Mouse (Mus musculus) MEL (cell line): ENCODE measurements around the gene Prrg2. TPM values are rescaled to one million over a fixed set of nuclear protein-coding genes. Genes with fewer than 3 reads are reported as not detected.
A peak's percentile ranks its signal among the peaks of the same experiment; 100 is the strongest.

ENCODE experiments used
- DNase-seq: peaks from one replicate; pipeline ENCODE4 v3.0.0; 2011; ENCODE audit warnings: low read depth, low spot score
- H3K27ac ChIP-seq: 2 replicates; pipeline ENCODE4 v1.5.1; 2012; ENCODE audit warnings: low read depth, mild to moderate bottlenecking, control low read depth, low read length, moderate library complexity; ENCODE audit not compliant: control insufficient read depth
- H3K27me3 ChIP-seq, 2 experiments: fragments of 150-350 bp in 1 of 2; sonication (generic) in 1 of 2; 2 replicates each; pipeline ENCODE4 v1.6.1; 2012; ENCODE audit warnings: low read length in 2 of 2, mild to moderate bottlenecking in 2 of 2, improper control_type of control experiment in 1 of 2, moderate library complexity in 1 of 2; ENCODE audit not compliant: insufficient read depth in 2 of 2, control insufficient read depth in 1 of 2
- H3K36me3 ChIP-seq, 2 experiments: 2 replicates each; pipeline ENCODE4 v1.6.1; 2012 to 2014; ENCODE audit warnings: low read length in 2 of 2, improper control_type of control experiment in 1 of 2, inconsistent platforms in 1 of 2, mild to moderate bottlenecking in 1 of 2; ENCODE audit not compliant: insufficient read depth in 2 of 2, control insufficient read depth in 1 of 2
- H3K4me1 ChIP-seq, 2 experiments: fragments of 150-350 bp in 1 of 2; sonication (generic) in 1 of 2; 2 replicates each; pipeline ENCODE4 v1.6.1; 2012; ENCODE audit warnings: low read length in 2 of 2, improper control_type of control experiment in 1 of 2, mild to moderate bottlenecking in 1 of 2; ENCODE audit not compliant: insufficient read depth in 2 of 2, control insufficient read depth in 1 of 2
- H3K4me3 ChIP-seq, 2 experiments: fragments of 150-350 bp in 1 of 2; sonication (generic) in 1 of 2; 2 replicates each; pipeline ENCODE4 v1.5.1; 2012; ENCODE audit warnings: low read depth in 2 of 2, low read length in 2 of 2, mild to moderate bottlenecking in 2 of 2, moderate library complexity in 2 of 2, control low read depth in 1 of 2, improper control_type of control experiment in 1 of 2; ENCODE audit not compliant: control insufficient read depth in 1 of 2, insufficient read depth in 1 of 2
- H3K79me2 ChIP-seq: 2 replicates; pipeline ENCODE4 v1.6.1; 2012; ENCODE audit warnings: mild to moderate bottlenecking, low read length, moderate library complexity; ENCODE audit not compliant: control insufficient read depth, poor library complexity, insufficient read depth
- H3K9ac ChIP-seq: 2 replicates; pipeline ENCODE4 v1.6.1; 2012; ENCODE audit warnings: low read depth, mild to moderate bottlenecking, control low read depth, low read length, moderate library complexity; ENCODE audit not compliant: control insufficient read depth, poor library complexity, severe bottlenecking
- H3K9me3 ChIP-seq: fragments of 150-350 bp; sonication (generic); replicated peaks from 2 replicates; pipeline ENCODE4 v1.6.1; 2012; ENCODE audit warnings: mild to moderate bottlenecking, low read length, improper control_type of control experiment, moderate library complexity; ENCODE audit not compliant: insufficient read depth
- BHLHE40 ChIP-seq: IDR thresholded peaks from 2 replicates; pipeline ENCODE4 v1.6.1; 2012; ENCODE audit warnings: low read depth, mild to moderate bottlenecking, inconsistent platforms, low read length, improper control_type of control experiment, borderline replicate concordance
- CHD1 ChIP-seq: IDR thresholded peaks from 2 replicates; pipeline ENCODE4 v1.6.1; 2012; ENCODE audit warnings: low read depth, mild to moderate bottlenecking, inconsistent platforms, low read length, improper control_type of control experiment
- CHD2 ChIP-seq: IDR thresholded peaks from 2 replicates; pipeline ENCODE4 v1.6.1; 2011; ENCODE audit warnings: low read length, improper control_type of control experiment
- CTCF ChIP-seq, 3 experiments: IDR thresholded peaks in 2 of 3; conservative IDR thresholded peaks in 1 of 3; 2 replicates each; pipeline ENCODE4 v1.5.1; 2011 to 2012; ENCODE audit warnings: low read length in 3 of 3, low read depth in 2 of 3, mild to moderate bottlenecking in 2 of 3, improper control_type of control experiment in 1 of 3, inconsistent platforms in 1 of 3, mixed read lengths in 1 of 3, moderate library complexity in 1 of 3; ENCODE audit not compliant: control insufficient read depth in 1 of 3, insufficient read depth in 1 of 3, poor library complexity in 1 of 3, severe bottlenecking in 1 of 3
- E2F4 ChIP-seq: IDR thresholded peaks from 2 replicates; pipeline ENCODE4 v1.6.1; 2011; ENCODE audit warnings: low read depth, low read length, improper control_type of control experiment, borderline replicate concordance
- ELF1 ChIP-seq: IDR thresholded peaks from 2 replicates; pipeline ENCODE4 v1.6.1; 2014; ENCODE audit warnings: low read depth, mild to moderate bottlenecking, inconsistent platforms, low read length, improper control_type of control experiment, moderate library complexity
- ETS1 ChIP-seq: IDR thresholded peaks from 2 replicates; pipeline ENCODE4 v1.6.1; 2012; ENCODE audit warnings: low read depth, mild to moderate bottlenecking, inconsistent platforms, low read length, improper control_type of control experiment, moderate library complexity
- GABPA ChIP-seq: IDR thresholded peaks from 2 replicates; pipeline ENCODE4 v1.6.1; 2012; ENCODE audit warnings: low read depth, mild to moderate bottlenecking, inconsistent platforms, low read length, improper control_type of control experiment, moderate library complexity
- HCFC1 ChIP-seq: IDR thresholded peaks from 2 replicates; pipeline ENCODE4 v1.6.1; 2012; ENCODE audit warnings: low read depth, mild to moderate bottlenecking, inconsistent platforms, low read length, improper control_type of control experiment, moderate library complexity
- KAT2A ChIP-seq: conservative IDR thresholded peaks from 2 replicates; pipeline ENCODE4 v1.6.1; 2012; ENCODE audit warnings: low read depth, low read length, improper control_type of control experiment, inconsistent platforms
- MAFK ChIP-seq: IDR thresholded peaks from 2 replicates; pipeline ENCODE4 v1.6.1; 2011; ENCODE audit warnings: low read depth, mild to moderate bottlenecking, low read length, improper control_type of control experiment, borderline replicate concordance
- MAX ChIP-seq: IDR thresholded peaks from 2 replicates; pipeline ENCODE4 v1.6.1; 2011; ENCODE audit warnings: low read length, improper control_type of control experiment
- MEF2A ChIP-seq: IDR thresholded peaks from 2 replicates; pipeline ENCODE4 v1.6.1; 2014; ENCODE audit warnings: low read depth, mild to moderate bottlenecking, inconsistent platforms, low read length, improper control_type of control experiment; ENCODE audit not compliant: poor library complexity, insufficient replicate concordance, severe bottlenecking; ENCODE audit errors: extremely low read depth
- MXI1 ChIP-seq: IDR thresholded peaks from 2 replicates; pipeline ENCODE4 v1.6.1; 2011; ENCODE audit warnings: mild to moderate bottlenecking, low read depth, low read length, improper control_type of control experiment
- POLR2A ChIP-seq, 2 experiments: IDR thresholded peaks; 2 replicates each; pipeline ENCODE4 v1.6.1; 2011 to 2012; ENCODE audit warnings: low read length in 2 of 2, mild to moderate bottlenecking in 2 of 2, control low read depth in 1 of 2, improper control_type of control experiment in 1 of 2, low read depth in 1 of 2, moderate library complexity in 1 of 2; ENCODE audit not compliant: control insufficient read depth in 1 of 2, insufficient read depth in 1 of 2, poor library complexity in 1 of 2
- POLR2AphosphoS2 ChIP-seq: IDR thresholded peaks from 2 replicates; pipeline ENCODE4 v1.6.1; 2011; ENCODE audit warnings: low read length, improper control_type of control experiment
- POLR2AphosphoS5 ChIP-seq: IDR thresholded peaks from 2 replicates; pipeline ENCODE4 v1.6.1; 2012; ENCODE audit warnings: low read depth, borderline replicate concordance, mild to moderate bottlenecking, inconsistent platforms, low read length, moderate library complexity, mixed read lengths
- TAL1 ChIP-seq: IDR thresholded peaks from 2 replicates; pipeline ENCODE4 v1.6.1; 2012; ENCODE audit warnings: mild to moderate bottlenecking, inconsistent platforms, low read length, moderate library complexity, mixed read lengths
- USF1 ChIP-seq: IDR thresholded peaks from 2 replicates; pipeline ENCODE4 v1.6.1; 2014; ENCODE audit warnings: low read depth, mild to moderate bottlenecking, inconsistent platforms, low read length, improper control_type of control experiment, moderate library complexity
- USF2 ChIP-seq, 2 experiments: IDR thresholded peaks; 2 replicates each; pipeline ENCODE4 v1.6.1; 2011 to 2012; ENCODE audit warnings: improper control_type of control experiment in 2 of 2, low read length in 2 of 2, borderline replicate concordance in 1 of 2, inconsistent platforms in 1 of 2, low read depth in 1 of 2, mild to moderate bottlenecking in 1 of 2; ENCODE audit not compliant: insufficient read depth in 1 of 2
- ZKSCAN1 ChIP-seq: IDR thresholded peaks from 2 replicates; pipeline ENCODE4 v1.6.1; 2012; ENCODE audit warnings: low read depth, mild to moderate bottlenecking, inconsistent platforms, low read length, improper control_type of control experiment, moderate library complexity
- ZMIZ1 ChIP-seq: IDR thresholded peaks from 2 replicates; pipeline ENCODE4 v1.6.1; 2012; ENCODE audit warnings: low read depth, mild to moderate bottlenecking, inconsistent platforms, low read length, improper control_type of control experiment, moderate library complexity
- polyA plus RNA-seq, 2 experiments: library from polyadenylated mRNA; stranded (reverse) in 1 of 2; unstranded in 1 of 2; fragments of >175 nt in 1 of 2; fragments of >200 nt in 1 of 2; gene quantifications; 2 replicates each; pipeline versions ENCODE4 v1.2.1 to v1.2.4; 2012; ENCODE audit warnings: low replicate concordance in 2 of 2, low read depth in 1 of 2; ENCODE audit not compliant: insufficient read length in 2 of 2, insufficient read depth in 1 of 2, missing spikeins in 1 of 2
- total RNA-seq: library from RNA; depleted of rRNA; stranded (reverse); fragments of 300-350 nt; gene quantifications from 2 replicates; pipeline ENCODE4 v1.2.3, GENCODE M21; 2012

The Prrg2 gene
- total and polyA plus RNA-seq, 3 experiments = 7.5 to 16.9 TPM; not detected in 1

DNA sequence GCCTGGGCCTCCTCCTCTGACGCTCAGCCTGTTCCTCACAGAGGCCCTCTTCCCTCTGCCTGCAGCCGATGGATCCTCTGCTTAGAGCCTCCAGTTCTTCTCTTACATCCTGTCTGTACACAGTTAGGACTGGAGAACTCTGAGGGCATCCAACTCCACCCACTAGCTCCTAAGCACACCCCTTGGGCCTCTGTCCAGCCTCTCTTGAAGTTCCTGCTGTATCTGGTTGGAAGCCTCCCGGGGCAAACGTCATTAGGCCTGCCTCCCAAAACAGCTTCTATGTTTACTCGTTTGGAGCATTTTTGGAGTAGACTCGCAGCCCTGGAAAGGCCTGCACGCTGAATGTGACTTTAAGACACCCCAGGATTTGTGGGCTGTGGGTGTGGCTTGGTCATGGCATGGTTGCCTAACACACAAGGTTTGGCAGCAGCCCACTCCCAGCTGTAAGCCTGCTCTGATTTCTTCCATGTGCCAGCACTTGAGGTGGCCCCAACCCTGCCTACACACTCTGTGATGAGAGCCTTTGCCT is 41.2 kb upstream of the Prrg2 start, which contains the start of gene Fcgrt:
Gene Fcgrt (minus strand): TSS at position 200 of the 529 bp plus-strand sequence.
- no peak for TF ChIP-seq E2F4
- TF ChIP-seq ZKSCAN1 = no peak
- peak; percentile 67 for DNase-seq
- Histone ChIP-seq H3K36me3 (no peaks in the 10 kb centered on the region), H3K27ac (no peak within 1 kb of the TSS), H3K9ac (no peak within 1 kb of the TSS), H3K4me1 (peaks cover 0 to 8% of the 10 kb centered on the region in 2 experiments; a peak in 2 of 4 replicates), H3K9me3 (no peaks in the 10 kb centered on the region), H3K27me3 (no peaks in the 10 kb centered on the region), H3K4me3 (no peak within 1 kb of the TSS), H3K79me2 (no peaks in the 10 kb centered on the region)

DNA sequence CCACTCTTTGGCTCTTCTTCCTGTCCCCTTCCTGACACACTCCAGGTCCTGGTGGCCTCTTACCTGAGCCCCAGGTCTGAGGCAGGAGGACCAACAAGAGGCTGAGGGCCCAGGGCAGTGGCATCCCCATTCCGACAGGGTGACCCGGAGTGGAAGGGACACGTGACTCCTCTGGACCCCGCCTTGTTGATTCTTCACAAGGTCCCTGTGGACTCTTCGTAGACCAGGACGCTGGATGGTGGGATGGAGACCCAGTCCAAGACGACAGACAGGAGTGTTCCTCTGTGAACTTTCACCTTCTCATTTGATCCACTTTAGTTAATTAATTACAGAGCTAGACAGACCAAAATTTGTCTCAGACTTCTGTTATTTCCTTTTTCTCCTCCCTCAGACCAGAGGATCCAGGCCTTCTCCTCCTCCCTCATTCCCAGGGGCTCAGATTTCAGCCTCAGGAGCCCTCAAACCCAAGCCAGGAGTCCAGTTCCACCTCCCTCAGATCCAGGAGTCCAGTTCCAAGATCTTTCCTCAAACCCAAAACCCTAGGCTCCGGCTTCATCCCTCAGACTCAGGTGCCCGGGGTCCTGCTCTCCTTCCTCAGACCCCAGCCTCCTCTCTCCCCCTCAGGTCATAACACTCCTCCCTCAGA is 40.6 kb upstream of the Prrg2 start:
- Histone ChIP-seq H3K27ac (no peak overlapping the region), H3K9ac (no peak overlapping the region), H3K9me3 (no peaks in the 10 kb centered on the region), H3K4me3 (no peak overlapping the region), H3K4me1 (peaks cover 2 to 11% of the 10 kb centered on the region in 2 experiments; a peak in 3 of 4 replicates), H3K27me3 (no peaks in the 10 kb centered on the region), H3K79me2 (no peaks in the 10 kb centered on the region), H3K36me3 (no peaks in the 10 kb centered on the region)
- TF ChIP-seq E2F4 (no peak), USF1 (0 out of 2 replicates have a peak, but pooled peaks have one; percentile 21)
- DNase-seq = no peak

DNA sequence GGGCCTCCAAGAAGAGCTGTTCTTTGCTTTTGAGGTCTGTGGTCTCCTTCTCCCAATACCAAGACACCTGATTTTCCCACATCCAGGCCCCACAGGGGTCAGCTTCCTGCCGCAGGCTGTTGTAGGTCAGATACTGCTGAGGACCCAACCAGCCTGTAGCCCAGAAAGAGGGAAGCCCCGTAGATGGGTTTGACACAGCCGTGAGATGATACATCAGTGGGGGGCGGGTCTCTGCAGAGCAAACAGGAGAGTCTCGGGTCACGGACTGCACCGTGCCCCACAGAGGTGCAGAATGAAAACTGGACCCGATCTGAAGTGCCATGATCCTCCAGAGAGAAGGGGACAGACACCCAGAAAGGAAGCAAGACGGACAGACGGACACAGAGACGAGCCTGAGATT is 40.0 kb upstream of the Prrg2 start:
- Histone ChIP-seq H3K79me2 (no peaks in the 10 kb centered on the region), H3K27me3 (no peaks in the 10 kb centered on the region), H3K9ac (no peak overlapping the region), H3K9me3 (no peaks in the 10 kb centered on the region), H3K4me3 (no peak overlapping the region), H3K4me1 (peaks cover 3 to 11% of the 10 kb centered on the region in 2 experiments; a peak in 3 of 4 replicates), H3K36me3 (no peaks in the 10 kb centered on the region), H3K27ac (no peak overlapping the region)
- TF ChIP-seq CTCF (IDR thresholded peaks at IDR 0.05 in 2 of 3, conservative IDR thresholded peaks at IDR 0.05 in 1 of 3; ENCODE audit: control insufficient read depth in 1 of 3, insufficient read depth in 1 of 3, low read depth in 2 of 3, low read length in 3 of 3, poor library complexity in 1 of 3, severe bottlenecking in 1 of 3) (no peak), CHD2 (no peak), MAFK (no peak), HCFC1 (no peak), ELF1 (no peak), POLR2AphosphoS5 (no peak), CHD1 (no peak), MEF2A (no peak), BHLHE40 (no peak), ETS1 (no peak), USF2 (IDR thresholded peaks at IDR 0.05; ENCODE audit: borderline replicate concordance in 1 of 2, insufficient read depth in 1 of 2, low read depth in 1 of 2, low read length in 2 of 2) (no peak), POLR2A (IDR thresholded peaks at IDR 0.05; ENCODE audit: control insufficient read depth in 1 of 2, insufficient read depth in 1 of 2, low read depth in 1 of 2, low read length in 2 of 2, poor library complexity in 1 of 2) (no peak), GABPA (no peak), USF1 (no peak), POLR2AphosphoS2 (no peak), MXI1 (no peak), KAT2A (no peak), ZMIZ1 (no peak), TAL1 (no peak), MAX (no peak)
- no peak for DNase-seq
